Mouse (Mus musculus) stomach, postnatal 0 days (tissue): ENCODE measurements around the gene Sytl2.

Source experiments
- CTCF ChIP-seq: IDR thresholded peaks from 2 replicates; pipeline ENCODE4 v1.5.1; 2016; ENCODE audit warnings: antibody characterized with exemption, low read depth, mild to moderate bottlenecking, moderate library complexity
- EP300 ChIP-seq: optimal IDR thresholded peaks from 2 replicates; pipeline ENCODE3; 2016; ENCODE audit warnings: antibody characterized with exemption

- TF ChIP-seq CTCF = no peak
- no peak for TF ChIP-seq EP300
Observed at GRCm38 (mm10) chr7:90281759-90282546, 20.1 kb upstream of the Sytl2 start.
